Mouse (Mus musculus) lung, postnatal 25 days (tissue): ENCODE measurements around the gene 6330409D20Rik.

Experiments
- DNase-seq: peaks from one replicate; pipeline ENCODE4 v3.0.0; 2022; ENCODE audit warnings: low spot score

6330409D20Rik gene

DNA sequence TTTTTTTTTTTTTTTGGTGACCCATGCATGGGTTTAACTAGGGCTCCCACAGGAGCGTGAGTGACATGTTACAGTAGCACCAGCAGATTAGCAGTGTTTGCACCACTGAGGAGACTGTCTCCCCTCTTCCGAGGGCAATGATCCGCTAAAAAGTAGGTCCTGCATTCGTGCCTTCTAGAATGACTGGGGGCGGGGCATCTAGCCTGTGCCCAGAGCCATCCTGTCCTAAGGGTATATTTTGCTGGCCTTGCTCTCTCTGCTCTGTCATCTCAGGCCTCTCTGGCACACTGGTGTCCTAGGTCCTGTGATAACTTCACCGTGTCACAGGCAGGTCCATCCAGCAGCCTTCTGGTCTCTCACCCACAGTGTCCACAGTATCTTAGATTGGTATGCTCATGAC, 41.1 kb downstream of the 6330409D20Rik start:
- DNase-seq, result no peak

DNA sequence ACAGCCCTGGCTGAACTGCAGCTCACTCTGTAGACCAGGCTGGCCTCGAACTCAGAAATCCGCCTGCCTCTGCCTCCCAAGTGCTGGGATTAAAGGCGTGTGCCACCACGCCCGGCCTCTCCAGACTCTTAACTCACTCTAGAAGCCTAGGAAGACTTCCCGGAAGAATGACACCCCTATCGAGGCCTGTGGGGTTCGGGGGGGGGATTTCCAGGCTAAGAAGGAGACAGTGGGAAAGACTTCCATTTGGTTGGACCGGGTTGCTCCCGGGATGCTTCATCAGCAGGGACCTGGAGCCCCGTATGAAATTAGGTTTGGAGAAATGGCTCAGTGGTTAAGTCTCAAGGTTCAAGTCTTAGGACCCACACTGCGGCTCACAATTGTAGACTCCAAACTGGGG, 46.1 kb downstream of the 6330409D20Rik start:
- DNase-seq, result no peak

DNA sequence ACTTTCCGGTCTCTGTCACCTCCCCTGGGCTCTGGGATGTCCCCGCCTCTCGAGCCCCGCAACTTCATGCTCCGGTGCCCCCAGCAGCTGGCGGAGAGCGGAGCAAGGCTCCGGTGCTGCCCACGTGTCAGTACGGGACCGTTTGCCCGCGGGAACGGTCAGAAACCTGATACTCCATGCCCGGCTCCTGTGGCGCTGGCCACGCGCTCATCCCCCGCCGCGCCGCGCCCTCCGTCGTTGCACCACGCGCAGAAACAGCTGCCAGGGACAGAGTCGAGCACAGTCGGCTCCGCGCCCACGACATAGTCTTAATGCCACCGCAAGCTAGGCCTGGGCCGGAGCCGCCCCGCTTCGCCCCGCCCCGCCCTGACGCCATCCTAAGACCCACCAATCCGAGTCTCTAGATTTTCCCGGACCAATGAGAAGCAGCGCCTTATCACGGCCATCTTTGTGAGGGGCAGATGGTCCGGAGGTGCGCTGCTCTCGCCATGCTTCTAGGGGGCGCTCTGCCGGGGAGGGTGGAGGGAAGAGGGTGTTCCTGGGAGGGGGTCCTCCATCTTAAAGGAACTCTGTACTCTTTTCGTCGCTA, 46.9 kb downstream of the 6330409D20Rik start:
- DNase-seq, result peak; percentile 97

DNA sequence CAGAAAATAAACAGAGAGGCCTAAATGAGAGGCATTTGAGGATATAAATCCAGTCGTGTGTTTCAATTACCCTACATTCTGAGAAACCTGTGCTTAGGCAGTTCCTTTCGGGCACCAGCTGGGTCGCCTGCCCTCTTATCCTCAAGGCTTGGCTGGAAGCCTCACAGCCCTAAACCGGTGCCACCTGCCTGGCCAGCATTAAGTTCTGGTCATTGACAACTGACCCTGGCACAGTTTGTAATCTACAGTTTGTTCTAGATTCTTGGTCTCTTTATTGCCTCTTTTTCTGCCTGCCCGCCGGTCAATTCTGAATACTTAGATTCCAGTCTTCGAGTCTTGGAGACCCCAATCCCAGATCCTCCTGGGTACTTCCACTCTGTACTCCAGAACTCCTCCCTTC, 47.5 kb downstream of the 6330409D20Rik start:
- DNase-seq, result no peak

DNA sequence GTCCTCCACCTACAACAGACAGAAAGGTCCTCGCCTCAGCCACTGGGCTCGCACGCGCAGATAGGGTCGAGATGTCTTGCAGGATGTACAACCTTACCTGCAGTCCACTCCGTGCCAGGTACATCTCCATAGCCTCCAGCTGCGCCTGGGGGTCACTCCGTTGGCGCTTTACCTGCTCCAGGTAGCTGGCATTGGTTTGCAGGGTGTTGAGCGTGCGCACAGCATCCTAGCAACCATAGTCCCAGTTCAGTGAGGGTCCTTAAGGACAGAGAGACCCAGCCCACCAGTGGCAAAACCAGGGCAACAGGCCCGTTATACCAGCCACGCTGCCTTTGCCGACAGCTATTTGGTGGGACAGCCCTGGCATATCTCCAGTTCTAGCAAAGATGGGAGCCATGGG, 48.3 kb downstream of the 6330409D20Rik start:
- DNase-seq, result no peak

GRCm38 (mm10) chr2:32691041-32691440, 49.8 kb downstream of the 6330409D20Rik start:
- no peak for DNase-seq

DNA sequence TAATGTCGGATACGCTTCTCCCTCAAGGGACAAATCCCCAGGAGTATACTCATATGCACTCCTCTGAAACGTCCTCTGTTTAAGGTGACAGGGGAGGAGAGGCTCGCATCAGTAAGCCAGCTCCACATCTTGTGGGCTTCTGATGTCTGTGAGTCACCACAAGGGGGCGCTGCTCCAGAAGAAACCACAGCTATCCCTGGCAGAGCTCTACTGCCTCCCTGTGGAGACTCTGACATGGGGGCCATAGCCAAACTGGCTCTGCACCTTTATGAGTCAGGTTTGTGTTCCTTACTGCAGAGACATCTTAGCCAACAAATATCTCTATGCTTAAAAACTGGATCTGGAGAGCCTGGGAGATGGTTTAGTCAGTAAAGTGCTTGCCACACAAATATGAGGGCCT, 51.4 kb downstream of the 6330409D20Rik start:
- DNase-seq, result peak; percentile 90

- no peak for DNase-seq
Observed at GRCm38 (mm10) chr2:32687562-32687961, 53.3 kb downstream of the 6330409D20Rik start.

GRCm38 (mm10) chr2:32686640-32687039, 54.2 kb downstream of the 6330409D20Rik start:
- no peak for DNase-seq

DNA sequence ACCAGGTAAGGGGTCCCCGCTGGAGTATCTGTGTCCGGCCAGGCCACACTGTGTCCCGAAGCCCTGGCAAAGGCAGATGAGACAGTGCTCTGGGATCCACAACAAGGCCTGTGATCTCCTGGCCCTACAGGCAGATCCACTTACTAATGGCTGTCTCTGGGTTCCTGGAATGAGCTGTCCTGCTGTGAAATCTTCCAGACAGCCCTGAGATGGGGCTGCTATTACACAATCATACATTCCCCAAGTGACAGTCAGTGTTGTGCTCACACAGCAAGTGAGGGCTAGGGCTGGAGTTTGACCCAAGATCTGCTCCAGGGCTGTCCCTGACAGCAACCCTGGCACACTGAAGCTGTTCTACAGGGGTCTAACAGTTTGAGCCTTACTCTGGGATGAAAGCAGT, 55.0 kb downstream of the 6330409D20Rik start:
- no peak for DNase-seq

DNA sequence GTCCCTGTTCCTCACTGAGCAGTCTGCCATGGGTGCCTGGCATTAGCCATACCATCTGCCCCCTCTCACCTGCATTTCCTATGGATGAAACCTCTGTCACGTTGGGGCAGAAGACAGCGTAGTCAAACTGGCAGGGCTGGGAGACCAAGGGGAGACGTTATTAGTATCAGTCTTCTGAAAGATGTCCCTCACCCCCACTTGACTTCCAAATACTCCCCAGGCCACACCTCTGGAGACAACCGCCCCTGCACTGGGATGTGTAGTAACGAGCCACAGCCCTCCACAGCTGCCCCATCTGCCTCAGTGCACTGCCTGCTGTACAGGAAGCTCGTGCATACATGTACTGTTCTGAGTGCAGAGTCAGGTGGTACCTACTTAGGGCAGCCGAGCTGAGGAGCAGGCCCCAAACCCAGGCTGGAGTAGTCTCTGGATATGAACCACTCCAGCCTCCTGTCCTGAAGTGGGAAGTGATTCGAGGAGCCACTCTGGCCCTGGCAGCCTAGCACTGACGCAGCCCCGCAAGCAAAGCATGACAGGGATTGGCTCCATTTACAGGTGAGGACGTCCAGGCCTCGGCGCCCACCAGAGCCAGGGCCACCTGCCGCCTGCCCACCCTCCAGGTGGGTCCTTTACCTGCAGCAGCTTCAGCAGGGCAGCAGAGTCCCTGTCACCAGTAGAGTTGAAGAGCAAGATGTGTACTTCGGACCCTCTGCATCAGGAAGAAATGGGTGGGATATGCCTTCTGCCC, 56.0 kb downstream of the 6330409D20Rik start:
- DNase-seq, result no peak

DNA sequence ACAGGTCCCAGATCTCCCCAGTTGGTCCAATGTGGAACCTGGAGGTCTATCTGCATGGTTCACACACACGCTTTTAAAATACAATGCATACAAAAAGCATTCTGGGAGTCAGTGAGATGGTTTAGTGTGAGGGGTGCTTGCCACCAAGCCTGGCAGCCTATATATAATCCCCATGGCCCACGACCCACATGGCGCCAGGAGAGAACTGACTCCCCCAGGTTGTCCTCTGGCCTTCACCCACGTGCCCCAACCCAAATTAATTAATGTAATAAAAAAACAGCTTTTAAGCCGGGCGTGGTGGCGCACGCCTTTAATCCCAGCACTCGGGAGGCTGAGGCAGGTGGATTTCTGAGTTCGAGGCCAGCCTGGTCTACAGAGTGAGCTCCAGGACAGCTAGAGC, 57.1 kb downstream of the 6330409D20Rik start:
- no peak for DNase-seq

GRCm38 (mm10) chr2:32682721-32683417, 57.9 kb downstream of the 6330409D20Rik start:
- DNase-seq, result no peak
